Mouse (Mus musculus) myocyte (in vitro differentiated cells): ENCODE data around the gene Eml2.

Experiments
- CEBPB ChIP-seq: IDR thresholded peaks from 2 replicates; pipeline ENCODE4 v1.6.1; 2011; ENCODE audit warnings: mild to moderate bottlenecking, moderate library complexity; ENCODE audit not compliant: poor library complexity, insufficient read depth, severe bottlenecking
- E2F4 ChIP-seq: IDR thresholded peaks from one replicate; pipeline ENCODE4 v1.6.1; 2011; ENCODE audit warnings: mild to moderate bottlenecking, control low read depth, moderate library complexity; ENCODE audit not compliant: insufficient read depth
- MAX ChIP-seq: IDR thresholded peaks from one replicate; pipeline ENCODE4 v1.6.1; 2011; ENCODE audit warnings: low read depth, mild to moderate bottlenecking, control low read depth
- MYOD1 ChIP-seq, 3 experiments: IDR thresholded peaks; one replicate each; pipeline ENCODE4 v1.6.1; 2011; ENCODE audit warnings: control low read depth in 2 of 3, low read depth in 2 of 3, mild to moderate bottlenecking in 2 of 3, moderate library complexity in 1 of 3; ENCODE audit not compliant: insufficient read length in 2 of 3, control insufficient read depth in 1 of 3
- MYOG ChIP-seq, 3 experiments: IDR thresholded peaks; one replicate each; pipeline ENCODE4 v1.6.1; 2011; ENCODE audit warnings: control low read depth in 2 of 3, low read depth in 2 of 3, mild to moderate bottlenecking in 2 of 3; ENCODE audit not compliant: insufficient read length in 2 of 3, control insufficient read depth in 1 of 3, insufficient read depth in 1 of 3
- POLR2A ChIP-seq: IDR thresholded peaks from one replicate; pipeline ENCODE4 v1.6.1; 2011; ENCODE audit warnings: low read depth, mild to moderate bottlenecking, control low read depth, moderate library complexity; ENCODE audit not compliant: insufficient read length
- POLR2AphosphoS2 ChIP-seq: IDR thresholded peaks from one replicate; pipeline ENCODE4 v1.6.1; 2011; ENCODE audit warnings: low read depth, control low read depth; ENCODE audit not compliant: insufficient read length
- REST ChIP-seq: IDR thresholded peaks from one replicate; pipeline ENCODE4 v1.6.1; 2011; ENCODE audit warnings: mild to moderate bottlenecking, control low read depth, moderate library complexity; ENCODE audit not compliant: insufficient read depth, insufficient read length
- SRF ChIP-seq: IDR thresholded peaks from one replicate; pipeline ENCODE4 v1.6.1; 2011; ENCODE audit warnings: low read depth; ENCODE audit not compliant: control insufficient read depth, insufficient read length
- TCF12 ChIP-seq: IDR thresholded peaks from one replicate; pipeline ENCODE4 v1.6.1; 2011; ENCODE audit warnings: mild to moderate bottlenecking, control low read depth; ENCODE audit not compliant: poor library complexity, insufficient read depth, severe bottlenecking
- TCF3 ChIP-seq: IDR thresholded peaks from one replicate; pipeline ENCODE4 v1.6.1; 2011; ENCODE audit warnings: low read depth, control low read depth; ENCODE audit not compliant: insufficient read length
- USF1 ChIP-seq: IDR thresholded peaks from one replicate; pipeline ENCODE4 v1.6.1; 2011; ENCODE audit warnings: low read depth, mild to moderate bottlenecking, control low read depth, moderate library complexity

DNA sequence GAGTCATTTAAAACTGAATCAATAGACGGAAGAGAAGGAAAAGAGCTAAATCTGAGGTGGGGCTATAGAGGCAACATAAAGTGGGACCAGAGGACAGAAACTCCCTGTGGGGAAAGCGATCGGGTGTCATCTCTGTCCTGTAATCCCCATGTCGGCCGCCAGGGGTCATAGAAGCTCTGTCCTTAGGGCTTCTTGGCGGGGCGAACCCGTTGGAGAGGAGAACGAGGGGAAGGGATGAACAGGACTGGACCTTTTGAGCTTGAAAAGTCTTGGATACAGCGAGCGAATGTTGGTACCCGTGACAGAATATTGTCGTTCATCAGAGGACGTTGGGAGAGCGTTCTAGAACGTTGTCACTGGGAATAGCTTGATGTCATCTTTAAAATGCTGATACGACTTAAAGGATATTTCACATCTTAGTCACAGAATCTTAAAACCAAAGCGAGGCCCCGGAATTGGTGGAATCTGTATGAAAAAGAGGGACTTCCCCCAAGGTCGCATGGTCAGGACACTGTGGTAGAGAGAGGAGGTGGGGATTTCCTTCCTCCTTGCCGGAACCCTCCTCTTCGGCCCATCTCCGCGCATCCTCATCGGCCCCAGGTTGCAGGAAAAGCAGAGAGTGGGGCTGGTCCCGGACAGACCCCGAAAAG is 2.3 kb downstream of the Eml2 start:
- no peak for TF ChIP-seq POLR2A
- TF ChIP-seq TCF3 = no peak
- no peak for TF ChIP-seq MYOG (IDR thresholded peaks at IDR 0.05; ENCODE audit: control insufficient read depth in 1 of 3, insufficient read depth in 1 of 3, insufficient read length in 2 of 3, low read depth in 2 of 3)
- no peak for TF ChIP-seq MYOD1 (IDR thresholded peaks at IDR 0.05; ENCODE audit: control insufficient read depth in 1 of 3, insufficient read length in 2 of 3, low read depth in 2 of 3)
- no peak for TF ChIP-seq POLR2AphosphoS2
- TF ChIP-seq E2F4 = no peak
- TF ChIP-seq CEBPB = no peak
- no peak for TF ChIP-seq USF1
- no peak for TF ChIP-seq MAX
- no peak for TF ChIP-seq TCF12
- TF ChIP-seq SRF = no peak
- no peak for TF ChIP-seq REST
